Mouse (Mus musculus): Measurements from ENCODE around the gene Trim12c. TPM values are rescaled to one million over a fixed set of nuclear protein-coding genes. Genes with fewer than 3 reads are reported as not detected.

Gene Trim12c
- total RNA-seq, 2 experiments from 2014 or later = 6.3 to 10.0 TPM

Other genes with a start within 250 kb of the Trim12c start
- not detected for gene Olfr646, start 248.5 kb downstream of the Trim12c start, total RNA-seq (2021)
- not detected for gene Ubqln5, start 223.5 kb downstream of the Trim12c start, total RNA-seq (2021)
- gene Olfr643, start 216.0 kb downstream of the Trim12c start, total RNA-seq (2021) = not detected
- gene Ubqln3, start 210.1 kb downstream of the Trim12c start, total RNA-seq (2021) = not detected
- gene Ubqlnl, start 202.8 kb downstream of the Trim12c start, total RNA-seq (2021) = not detected
- not detected for gene Olfm5, start 188.5 kb downstream of the Trim12c start, total RNA-seq (2021)
- not detected for gene Olfr648, start 170.0 kb downstream of the Trim12c start, total RNA-seq (2021)
- not detected for gene Olfr649, start 157.4 kb downstream of the Trim12c start, total RNA-seq (2021)
- under 1 TPM; 0.29 to 0.46 TPM for gene Trim6, start 134.6 kb downstream of the Trim12c start, total RNA-seq (2021)
- gene Trim34a, start 108.9 kb downstream of the Trim12c start, total RNA-seq (2021) = 1 to 10 TPM; 4.4 to 6.1 TPM
- 1 to 10 TPM; 2.0 to 2.8 TPM for gene Trim5, start 65.3 kb downstream of the Trim12c start, total RNA-seq (2021)
- 10 to 100 TPM in 1 of 2 experiments, 1 to 10 TPM in 1; 6.9 to 10.2 TPM for gene Trim12a, start 37.9 kb downstream of the Trim12c start, total RNA-seq (2021)
- gene Trim34b, start 23.9 kb downstream of the Trim12c start, total RNA-seq (2021) = under 1 TPM; 0.38 to 0.56 TPM
- gene Trim30b, start 16.5 kb upstream of the Trim12c start, total RNA-seq (2021) = under 1 TPM in 1 of 2 experiments, not detected in 1; 0.38 TPM
- under 1 TPM; 0.17 to 0.22 TPM for gene Trim30c, start 47.5 kb upstream of the Trim12c start, total RNA-seq (2021)
- gene Trim30a, start 111.8 kb upstream of the Trim12c start, total RNA-seq (2021) = 1 to 10 TPM; 4.8 to 5.1 TPM
- gene Trim30d, start 154.5 kb upstream of the Trim12c start, total RNA-seq (2021) = 1 to 10 TPM; 2.2 to 4.8 TPM
- gene Olfr651, start 196.8 kb upstream of the Trim12c start, total RNA-seq (2021) = not detected
- gene Olfr652, start 207.5 kb upstream of the Trim12c start, total RNA-seq (2021) = not detected
- gene Olfr653, start 224.0 kb upstream of the Trim12c start, total RNA-seq (2021) = not detected
- not detected for gene Olfr654, start 233.7 kb upstream of the Trim12c start, total RNA-seq (2021)
- gene Olfr655, start 248.4 kb upstream of the Trim12c start, total RNA-seq (2021) = not detected